In the genomic region with DNA sequence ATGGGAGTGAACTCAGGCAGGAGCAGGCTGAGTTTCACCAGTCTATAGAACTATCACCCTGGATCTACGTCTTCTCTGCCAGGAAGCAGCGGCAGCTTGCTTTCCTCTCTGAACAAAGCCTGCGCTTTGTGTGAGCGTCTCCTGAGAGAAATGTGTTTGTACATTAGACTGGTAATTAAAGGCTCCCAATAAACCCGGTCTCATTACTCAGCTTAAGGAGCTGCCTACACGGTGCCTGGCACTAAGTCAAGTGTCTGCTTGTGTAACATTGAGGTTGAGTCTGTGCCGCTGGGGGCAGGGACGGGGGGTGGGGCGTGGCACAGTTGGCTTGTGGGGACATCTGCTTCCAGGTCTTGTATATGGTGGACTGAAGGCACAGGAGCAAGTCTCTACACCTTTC, we compare ENCODE assay signal across 10 mouse cellular contexts.
DNase-seq lines count a peak whose midpoint lies in the region; ATAC-seq and TF ChIP-seq lines count a peak whose summit lies in the region.
"Had no signal": no experiment of that assay in that cellular context is flagged by ENCODE, and none has a peak within 500 bp of the region (broad histone marks: within the 10 kb centered on the region; RNA-seq: fewer than 3 reads in every experiment).

No protein-coding gene starts in this region.

- H3K27me3 ChIP-seq in embryonic facial prominence, embryonic 15.5 days: no peaks in the 10 kb centered on the region
- H3K27me3 ChIP-seq in kidney, postnatal 0 days (ENCODE audit: insufficient read depth, low read length): no peaks in the 10 kb centered on the region

- peaks cover 6% of the 10 kb centered on the region; the same call in 1 of the 2 replicates for H3K4me1 ChIP-seq in embryonic facial prominence, embryonic 15.5 days
- no peaks in the 10 kb centered on the region for H3K4me1 ChIP-seq in kidney, postnatal 0 days (replicated peaks; ENCODE audit: insufficient read depth, low read length)
- H3K4me1 ChIP-seq in lung, adult 2 months (ENCODE audit: control insufficient read depth, insufficient read depth, low read length): no peaks in the 10 kb centered on the region
- H3K4me1 ChIP-seq: megakaryocyte, embryonic 14.5 days had no signal

- 47% methylated on average over 9 of the region's 9 CpGs for WGBS in embryonic facial prominence, embryonic 15.5 days
- 26% methylated on average over 9 of the region's 9 CpGs for WGBS in kidney, postnatal 0 days
- WGBS in lung, adult 2 months: 41% methylated on average over 9 of the region's 9 CpGs

- peak; percentile 21 for DNase-seq in left cerebral cortex, adult 11 months (ENCODE audit: low spot score)
- no peak for DNase-seq in left cerebral cortex, postnatal 10 days (ENCODE audit: extremely low spot score in 1 of 2, low spot score in 2 of 2)
- peak; percentile 54 for DNase-seq in kidney, postnatal 0 days (ENCODE audit: low spot score)
- peak; percentile 27 for DNase-seq in lung, adult 2 months
- peak; percentile 13 for DNase-seq in skeletal muscle tissue, adult 2 months (ENCODE audit: low read depth, low spot score)
- DNase-seq in thymus, postnatal 10 days (ENCODE audit: low spot score in 2 of 2): no peak
- DNase-seq in heart, postnatal 25 days (ENCODE audit: low spot score): no peak

- H3K36me3 ChIP-seq in embryonic facial prominence, embryonic 15.5 days: no peaks in the 10 kb centered on the region
- no peaks in the 10 kb centered on the region for H3K36me3 ChIP-seq in kidney, postnatal 0 days (ENCODE audit: insufficient read depth, low read length)

- peak; percentile 63; the same call in 1 of the 2 replicates for ATAC-seq in embryonic facial prominence, embryonic 15.5 days (ENCODE audit: insufficient number of reproducible peaks, low FRiP score, low TSS enrichment, low read depth)
- ATAC-seq in kidney, postnatal 0 days (replicated peaks; ENCODE audit: low FRiP score, low read depth): no peak

- no peak overlapping the region for H3K9ac ChIP-seq in embryonic facial prominence, embryonic 15.5 days
- no peak overlapping the region for H3K9ac ChIP-seq in kidney, postnatal 0 days (ENCODE audit: low read depth, low read length)

- H3K9me3 ChIP-seq in embryonic facial prominence, embryonic 15.5 days (replicated peaks): no peaks in the 10 kb centered on the region
- no peaks in the 10 kb centered on the region for H3K9me3 ChIP-seq in kidney, postnatal 0 days (replicated peaks; ENCODE audit: low read length)

- no peak for TF ChIP-seq CTCF in kidney, postnatal 0 days (IDR thresholded peaks at IDR 0.05; ENCODE audit: low read depth)
- no peak for TF ChIP-seq CTCF in lung, adult 2 months (IDR thresholded peaks at IDR 0.05; ENCODE audit: insufficient read depth, low read length)

- H3K27ac ChIP-seq in embryonic facial prominence, embryonic 15.5 days (replicated peaks): 0 out of 2 replicates have a peak overlapping the region, but pooled peaks have one; percentile 13
- no peak overlapping the region for H3K27ac ChIP-seq in kidney, postnatal 0 days
- H3K27ac ChIP-seq: heart, adult 2 months had no signal

- no peak overlapping the region for H3K4me2 ChIP-seq in embryonic facial prominence, embryonic 15.5 days (replicated peaks)
- H3K4me2 ChIP-seq in kidney, postnatal 0 days (ENCODE audit: low read length): peak overlapping the region; percentile 36

- intact Hi-C loops in left cerebral cortex, postnatal 10 days (cut with DNase I): no loop called here
- intact Hi-C loops in heart, postnatal 25 days (cut with DNase I): no loop called here

- TF ChIP-seq POLR2A in lung, adult 2 months (IDR thresholded peaks at IDR 0.05; ENCODE audit: borderline replicate concordance, extremely low read depth, low read depth, low read length): no peak

- no peak overlapping the region for H3K4me3 ChIP-seq in embryonic facial prominence, embryonic 15.5 days (replicated peaks)
- no peak overlapping the region for H3K4me3 ChIP-seq in kidney, postnatal 0 days (replicated peaks; ENCODE audit: low read depth, low read length)
- no peak overlapping the region for H3K4me3 ChIP-seq in lung, adult 2 months (replicated peaks; ENCODE audit: extremely low read depth, low read depth, low read length)
- H3K4me3 ChIP-seq: heart, adult 2 months; megakaryocyte, embryonic 14.5 days had no signal

Comparison
In these comparisons a context has a peak if more than half of its experiments do, and no peak if none do; other contexts are left out.
1. DNase-seq: peak in left cerebral cortex, adult 11 months (single experiment), kidney, postnatal 0 days (single experiment), lung, adult 2 months (single experiment) and skeletal muscle tissue, adult 2 months (single experiment); none in left cerebral cortex, postnatal 10 days (0 of 2), thymus, postnatal 10 days (0 of 2) and heart, postnatal 25 days (single experiment).